Mouse (Mus musculus): ENCODE data around the gene Lurap1l. TPM values are rescaled to one million over a fixed set of nuclear protein-coding genes. Genes with fewer than 3 reads are reported as not detected.

Gene Lurap1l
- 1 to 10 TPM; 2.9 to 4.4 TPM for total RNA-seq (2021)
- long read RNA-seq, experiment 1, transcript Lurap1l-201 (2 exons, 3,066 nt): major isoform, 14 of 14 reads
- long read RNA-seq, experiment 1, partial matches to known transcripts: 0 of 14 reads
- long read RNA-seq, experiment 1, other reads (novel, unspliced or antisense): 0 of 14 reads
- long read RNA-seq, experiment 2, transcript Lurap1l-201 (2 exons, 3,066 nt): major isoform, 15 of 15 reads
- long read RNA-seq, experiment 2, partial matches to known transcripts: 0 of 15 reads
- long read RNA-seq, experiment 2, other reads (novel, unspliced or antisense): 0 of 15 reads

DNA sequence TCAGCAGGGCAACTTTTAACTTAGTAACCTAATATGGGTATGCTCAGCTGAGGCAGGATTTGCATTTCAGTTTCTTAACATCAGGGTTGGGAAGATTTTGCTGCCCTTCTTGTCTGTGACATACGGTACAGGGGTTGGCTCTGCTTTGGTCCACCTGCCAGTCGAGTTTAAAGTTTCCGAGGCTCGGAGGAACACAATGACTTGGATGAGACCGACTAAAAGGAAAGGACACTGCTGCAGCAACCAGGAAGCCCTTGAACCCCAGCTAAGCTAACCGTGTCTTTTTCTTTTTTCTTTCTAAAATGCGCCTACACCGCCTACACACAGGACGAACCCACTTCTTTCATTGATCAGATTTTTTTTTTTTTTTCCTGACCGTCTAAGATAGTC is at the start of gene Lurap1l:
Gene Lurap1l (plus strand): TSS at position 166 of the 390 bp plus-strand sequence.
- peak; percentile 38 for DNase-seq
- intact Hi-C loops (cut with DNase I; ENCODE audit: low total_unique reads): no loop called here

GRCm38 (mm10) chr4:80862962-80863361 is 47.5 kb upstream of the Lurap1l start:
- intact Hi-C loops (cut with DNase I; ENCODE audit: low total_unique reads): no loop called here
- DNase-seq: no peak

DNA sequence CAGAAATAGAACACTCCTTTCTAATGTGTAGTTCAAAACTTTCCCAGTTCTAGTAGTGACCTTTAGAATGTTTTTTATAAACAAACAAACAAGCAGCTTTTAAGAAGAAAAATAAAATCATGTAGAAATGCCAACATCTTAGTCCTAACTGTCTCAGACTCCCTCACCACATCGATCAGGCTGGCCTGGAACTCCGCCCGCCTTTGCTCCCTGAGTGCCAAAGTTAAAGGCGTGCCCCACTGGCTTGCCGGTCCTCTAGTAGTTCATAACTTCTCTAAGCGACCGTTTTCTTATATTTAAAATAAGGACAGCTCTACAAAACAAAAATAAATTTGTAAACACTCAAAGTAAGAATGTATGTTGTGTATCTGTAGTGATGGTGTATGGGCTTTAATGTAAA is 46.5 kb upstream of the Lurap1l start:
- peak; percentile 15 for DNase-seq
- intact Hi-C loops (cut with DNase I; ENCODE audit: low total_unique reads): no loop called here

GRCm38 (mm10) chr4:80864511-80864922 is 45.9 kb upstream of the Lurap1l start:
- intact Hi-C loops (cut with DNase I; ENCODE audit: low total_unique reads): no loop called here

GRCm38 (mm10) chr4:80866065-80866464 is 44.4 kb upstream of the Lurap1l start:
- intact Hi-C loops (cut with DNase I; ENCODE audit: low total_unique reads): no loop called here
- DNase-seq: peak; percentile 4

More at GRCm38 (mm10) chr4:80864511-80864922, 45.9 kb upstream of the Lurap1l start:
- peak; percentile 16 for DNase-seq

DNA sequence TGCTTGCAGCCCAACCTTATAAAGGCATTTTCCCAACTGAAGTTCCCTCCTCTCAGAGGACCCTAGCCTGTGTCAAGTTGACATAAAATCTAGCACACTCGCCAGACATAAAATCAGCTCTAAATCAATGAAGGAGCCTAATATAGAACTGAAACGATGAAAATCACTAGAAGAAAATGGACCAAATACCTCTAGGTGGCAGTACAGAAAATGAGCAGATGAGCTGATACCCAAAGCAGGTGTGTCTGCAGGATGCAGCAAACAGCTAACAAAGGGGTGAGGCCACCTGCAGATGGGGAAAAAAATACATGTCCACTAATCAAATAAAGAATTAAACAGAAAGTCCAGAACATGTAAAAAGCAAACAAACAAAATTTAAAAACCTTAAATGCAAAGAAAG is 40.8 kb upstream of the Lurap1l start:
- intact Hi-C loops (cut with DNase I; ENCODE audit: low total_unique reads): no loop called here
- DNase-seq: no peak

- intact Hi-C loops (cut with DNase I; ENCODE audit: low total_unique reads): loop anchor here (10.0 kb wide), 1 partner anchor 82 kb away; no protein-coding TSS in a partner anchor
- no peak for DNase-seq
Observed at GRCm38 (mm10) chr4:80872847-80873644, 37.4 kb upstream of the Lurap1l start.

DNA sequence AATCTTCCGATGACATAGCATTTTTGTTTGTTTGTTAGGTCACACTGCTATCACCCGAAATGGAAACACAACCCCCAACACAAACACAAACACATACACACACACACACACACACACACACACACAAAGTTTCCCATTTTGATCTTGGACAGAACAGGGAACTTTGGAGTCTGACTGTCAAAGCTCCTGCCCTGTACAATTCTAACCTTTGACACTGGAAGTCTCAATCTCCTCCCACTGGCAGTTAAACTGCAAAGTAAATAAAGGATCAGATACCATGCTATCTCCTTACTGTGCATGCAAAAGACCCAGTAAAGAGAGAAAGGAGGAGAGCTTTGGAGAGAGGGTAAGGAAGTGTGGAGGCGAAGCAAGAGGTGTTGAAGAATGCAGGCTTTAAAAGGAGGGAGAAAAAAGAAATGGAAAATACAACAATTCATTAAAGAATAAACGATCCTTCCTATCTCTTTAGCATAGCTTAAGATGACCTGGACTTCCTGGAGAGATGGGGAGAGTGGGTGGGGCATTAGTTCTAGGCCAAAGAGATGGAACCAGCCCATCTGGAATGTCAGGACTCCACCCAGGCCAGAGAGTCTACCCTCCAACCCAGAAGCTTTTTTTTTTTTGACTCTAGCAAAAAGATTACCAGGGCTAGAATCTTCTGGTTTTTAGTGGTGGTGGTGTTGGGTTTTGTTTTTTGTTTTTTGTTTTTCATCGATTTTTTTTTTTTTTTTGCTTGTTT is 36.2 kb upstream of the Lurap1l start:
- intact Hi-C loops (cut with DNase I; ENCODE audit: low total_unique reads): loop anchor here (10.0 kb wide), 1 partner anchor 81 kb away; no protein-coding TSS in a partner anchor
- DNase-seq: no peak

DNA sequence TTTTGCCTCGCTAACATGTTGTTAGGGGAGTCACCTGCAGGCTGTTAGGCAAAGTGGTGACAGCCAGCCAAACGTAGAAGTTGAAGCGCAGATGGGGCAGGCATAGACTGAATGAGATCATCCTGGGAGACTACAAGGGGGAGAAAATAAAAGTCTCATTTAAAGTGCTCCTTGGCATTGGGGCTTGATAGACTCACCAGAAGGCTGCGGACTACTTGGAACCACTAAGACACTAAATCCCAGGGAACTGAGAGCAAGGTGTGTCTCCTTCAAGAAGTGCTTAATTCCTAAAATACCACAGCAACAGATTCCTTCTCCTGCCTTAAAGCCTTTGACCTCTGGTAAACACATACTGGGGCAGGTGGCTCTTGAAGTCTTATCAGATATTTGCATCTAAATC is 35.4 kb upstream of the Lurap1l start:
- no peak for DNase-seq

DNA sequence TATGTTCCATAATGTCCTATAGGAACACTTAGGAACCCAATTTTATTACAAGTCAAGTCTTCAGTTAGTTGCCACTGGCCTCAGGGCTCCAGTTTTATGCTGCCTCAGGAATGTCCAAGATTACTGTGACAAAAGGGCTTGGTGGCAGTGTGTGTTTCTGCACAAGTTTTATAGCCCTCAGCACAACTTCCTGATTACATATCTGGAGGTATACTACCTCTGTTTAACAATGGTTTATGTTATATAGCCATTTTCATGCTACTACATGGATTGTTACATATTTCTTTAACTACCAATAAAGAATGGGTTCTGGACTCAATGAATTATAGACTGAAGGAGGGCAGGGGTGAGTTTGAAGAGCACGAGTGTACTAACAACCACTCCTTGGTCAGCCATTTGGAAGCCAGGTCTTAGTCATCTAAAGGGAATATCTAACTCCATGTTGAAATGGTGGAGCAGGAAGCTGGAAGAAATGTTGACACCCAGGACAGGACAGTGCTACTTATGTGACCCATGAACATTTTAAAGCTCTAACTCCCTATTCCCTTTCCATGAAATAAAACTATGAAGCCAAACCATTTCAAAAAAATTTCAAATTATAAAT is 28.3 kb upstream of the Lurap1l start:
- intact Hi-C loops (cut with DNase I; ENCODE audit: low total_unique reads): no loop called here
- DNase-seq: no peak

More for the DNA sequence above, 35.4 kb upstream of the Lurap1l start:
- intact Hi-C loops (cut with DNase I; ENCODE audit: low total_unique reads): loop anchor here (10.0 kb wide), 1 partner anchor 80 kb away; no protein-coding TSS in a partner anchor

DNA sequence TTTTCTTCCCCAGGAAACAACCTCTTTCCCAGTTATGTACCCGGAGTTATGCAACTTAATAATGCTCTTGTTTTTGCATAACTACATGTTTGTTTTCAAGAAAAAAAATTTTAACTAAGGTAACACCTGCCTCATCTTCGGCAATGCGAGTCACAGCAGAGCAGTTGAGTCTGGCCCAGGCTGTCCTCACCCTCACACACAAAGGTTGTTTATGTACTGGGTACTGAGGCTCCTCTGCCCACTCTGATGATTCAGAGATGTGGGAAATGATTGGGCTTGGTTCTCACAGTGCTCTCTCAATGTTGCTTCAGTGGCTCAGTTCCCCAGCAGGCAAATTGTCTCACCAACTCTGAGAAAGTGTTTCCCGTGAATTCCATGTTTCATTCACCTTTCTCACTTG is 23.8 kb upstream of the Lurap1l start:
- intact Hi-C loops (cut with DNase I; ENCODE audit: low total_unique reads): no loop called here
- no peak for DNase-seq

DNA sequence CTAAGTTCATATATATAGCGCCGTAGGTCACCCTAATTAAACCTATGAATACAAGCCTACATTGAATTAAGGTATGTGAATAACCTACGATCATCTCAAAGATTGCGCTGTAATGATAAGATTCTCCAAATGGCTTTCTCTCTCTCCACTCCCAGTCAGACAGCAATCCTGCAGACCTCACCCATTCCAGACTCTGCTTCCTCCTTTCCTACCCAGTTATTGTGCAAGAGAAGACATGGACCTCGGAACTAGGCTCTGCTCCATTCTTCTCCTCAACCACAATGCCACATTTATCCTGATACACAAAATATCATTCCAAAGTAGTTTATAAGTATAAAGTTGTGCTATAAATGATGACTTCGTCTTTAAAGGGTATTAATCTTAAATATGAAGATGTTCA is 19.4 kb upstream of the Lurap1l start:
- DNase-seq: no peak
- intact Hi-C loops (cut with DNase I; ENCODE audit: low total_unique reads): no loop called here

DNA sequence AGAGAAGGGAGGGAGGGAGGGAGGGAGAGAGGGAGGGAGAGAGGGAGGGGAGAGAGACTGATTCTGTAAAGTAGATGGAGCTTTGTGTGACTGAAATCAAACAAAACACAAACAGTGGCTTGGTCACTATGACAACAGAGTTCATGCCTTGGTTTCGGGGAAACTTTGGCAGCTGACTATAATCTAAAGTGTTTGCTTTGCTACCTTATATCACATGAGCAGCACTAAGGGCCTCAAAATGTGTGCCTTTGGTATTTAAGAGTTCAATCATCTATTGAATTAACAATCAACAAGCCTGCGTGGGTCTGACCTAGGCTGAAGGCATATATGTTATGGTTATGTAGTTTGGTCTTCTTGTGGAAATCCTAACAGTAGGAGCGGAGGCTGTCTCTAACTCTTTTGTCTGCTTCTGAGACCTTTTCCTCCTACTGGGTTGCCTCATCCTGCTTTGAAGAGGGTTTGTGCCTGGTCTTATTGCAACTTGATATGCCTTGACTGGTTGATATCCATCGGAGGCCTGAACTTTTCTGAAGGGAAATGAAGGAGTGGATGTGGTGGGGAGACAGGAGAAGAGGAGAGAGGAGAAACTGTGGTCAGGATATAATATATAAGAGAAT is 15.1 kb upstream of the Lurap1l start:
- intact Hi-C loops (cut with DNase I; ENCODE audit: low total_unique reads): no loop called here

GRCm38 (mm10) chr4:80906726-80907125 is 3.7 kb upstream of the Lurap1l start:
- intact Hi-C loops (cut with DNase I; ENCODE audit: low total_unique reads): no loop called here
- no peak for DNase-seq

More for the DNA sequence above, 15.1 kb upstream of the Lurap1l start:
- DNase-seq: no peak

DNA sequence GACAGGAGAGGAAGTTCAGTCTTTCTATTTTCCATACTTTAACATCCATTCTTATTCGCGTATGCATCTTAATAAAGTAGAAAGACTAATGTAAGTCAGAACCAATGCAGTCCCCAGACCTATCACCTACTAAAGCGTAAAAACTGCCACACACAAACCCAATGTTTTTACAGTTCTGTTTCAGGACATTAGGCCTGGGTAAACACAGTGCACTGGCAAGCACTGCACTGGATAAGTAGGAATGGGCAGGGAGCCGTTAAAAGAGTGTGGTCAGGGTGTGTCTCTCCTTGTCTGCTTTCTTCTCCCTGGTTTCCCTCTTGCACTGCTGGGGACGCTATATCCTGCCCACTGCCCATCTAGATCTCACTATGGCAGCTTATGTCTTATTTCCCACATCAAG is 2.5 kb upstream of the Lurap1l start:
- DNase-seq: no peak
- intact Hi-C loops (cut with DNase I; ENCODE audit: low total_unique reads): no loop called here

- intact Hi-C loops (cut with DNase I; ENCODE audit: low total_unique reads): no loop called here
- DNase-seq: no peak
Observed at GRCm38 (mm10) chr4:80908902-80909301, 1.5 kb upstream of the Lurap1l start.

- intact Hi-C loops (cut with DNase I; ENCODE audit: low total_unique reads): no loop called here
- peak; percentile 34 for DNase-seq
Observed at GRCm38 (mm10) chr4:80910871-80911701, 640 bp downstream of the Lurap1l start.
